Mouse (Mus musculus): Measurements from ENCODE around the gene Kprp. TPM values are rescaled to one million over a fixed set of nuclear protein-coding genes. Genes with fewer than 3 reads are reported as not detected.

The Kprp gene
- polyA plus RNA-seq (2012; rRNA removed; ENCODE audit: low replicate concordance) = not detected in 2 replicates

DNA sequence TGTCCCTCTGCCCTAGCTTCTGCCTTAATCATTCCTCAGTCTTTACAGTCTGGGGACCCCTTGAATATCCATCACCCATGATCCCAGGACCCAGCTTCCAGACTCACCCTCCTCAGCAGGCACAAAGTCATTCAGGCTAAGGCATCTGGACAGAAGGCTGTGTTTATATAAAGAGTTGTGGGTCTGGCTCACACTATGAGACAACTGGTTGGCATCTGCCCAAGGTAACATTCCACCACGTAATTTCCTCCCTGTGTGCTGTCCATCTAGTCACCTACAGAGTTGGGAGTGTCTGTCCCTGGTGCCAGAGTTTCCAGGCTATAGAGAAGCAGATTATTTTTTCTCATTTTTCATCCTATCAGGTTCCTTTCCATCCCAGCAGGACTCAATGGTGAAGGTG is at the start of gene Kprp:
Gene Kprp, minus strand, starts transcription at position 140 of the 400 bp plus-strand sequence.

DNA sequence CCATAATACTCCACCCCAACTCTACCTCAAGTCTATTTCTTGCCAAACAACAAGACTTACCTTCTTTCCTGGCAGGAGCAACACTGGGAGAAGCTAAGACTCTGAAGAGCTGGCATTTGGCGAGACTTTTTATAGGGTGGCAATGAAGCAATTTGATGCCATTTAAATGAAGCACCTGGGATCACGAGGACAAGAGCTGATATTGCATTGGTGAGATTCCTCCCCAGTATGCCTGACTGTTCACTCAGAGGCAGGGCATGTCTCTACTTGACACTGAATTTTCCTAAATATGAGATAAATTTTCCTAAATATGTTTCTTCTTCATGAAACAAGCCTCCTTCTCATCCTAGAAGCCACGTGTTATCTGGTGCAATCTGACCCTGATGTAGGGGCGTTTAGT is 43.1 kb upstream of the Kprp start, which contains the start of gene 2310050C09Rik:
Gene 2310050C09Rik, minus strand, starts transcription at position 101 of the 400 bp plus-strand sequence.

DNA sequence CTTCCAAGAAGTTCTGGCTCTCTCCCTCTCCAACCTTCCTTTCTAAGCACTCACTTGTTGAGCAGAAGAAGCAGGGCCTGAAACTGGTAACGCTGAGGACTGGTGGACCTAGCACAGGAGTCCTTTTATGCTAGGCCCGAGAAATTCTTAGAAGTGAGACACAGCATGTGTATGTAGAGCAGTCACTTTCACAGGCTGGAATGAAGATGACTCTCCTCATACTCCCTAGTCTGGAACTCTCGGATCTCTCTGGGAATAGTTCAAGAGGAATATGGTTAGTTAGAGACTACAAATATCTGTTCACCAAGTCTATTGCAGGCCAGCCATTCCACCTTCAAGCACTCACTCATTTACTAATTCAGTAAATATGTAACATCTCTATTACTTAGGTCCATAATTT is 24.1 kb upstream of the Kprp start, which contains the start of gene Lce1l:
Gene Lce1l, minus strand, starts transcription at position 101 of the 400 bp plus-strand sequence.

DNA sequence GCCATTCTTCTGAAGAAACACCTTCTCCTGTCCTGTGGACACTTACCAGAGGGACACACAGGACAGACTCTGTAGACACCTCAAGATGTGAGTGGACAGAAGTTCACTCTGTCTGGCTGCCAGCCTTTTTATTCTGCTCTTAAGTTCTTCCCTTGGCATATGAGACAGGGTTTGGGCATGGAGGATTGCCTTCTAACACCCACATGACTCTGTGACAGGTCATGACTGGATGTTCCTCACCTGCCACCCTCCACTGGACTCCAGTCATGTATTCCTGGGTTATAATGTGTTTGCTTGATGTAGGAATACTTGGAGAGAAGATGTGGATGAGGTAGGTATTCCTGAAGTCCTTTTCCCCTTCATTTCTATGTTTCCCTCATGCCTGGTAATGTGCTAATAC is 19.3 kb downstream of the Kprp start, which contains the start of gene Lce1k:
Gene Lce1k, minus strand, starts transcription at position 101 of the 400 bp plus-strand sequence.

DNA sequence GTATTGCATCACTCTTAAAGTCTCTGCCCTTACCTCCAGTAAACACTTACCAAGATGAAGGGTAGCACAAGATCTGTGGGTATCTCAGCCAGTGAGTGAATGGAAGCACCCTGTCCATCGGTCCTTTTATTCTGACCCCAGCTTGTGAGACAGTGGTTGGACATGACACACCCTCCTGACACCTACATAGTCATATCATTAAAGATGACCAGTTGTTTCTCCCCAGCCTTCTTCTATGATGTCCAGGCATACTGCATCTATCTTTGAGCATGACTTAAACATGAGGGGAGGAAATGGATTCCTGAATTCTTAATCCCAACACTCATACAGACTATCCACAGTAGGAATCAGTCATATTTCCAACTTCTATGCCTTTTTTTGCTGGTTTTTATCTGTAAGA is 36.6 kb downstream of the Kprp start, which contains the start of gene Lce1j:
Gene Lce1j, minus strand, starts transcription at position 101 of the 400 bp plus-strand sequence.

DNA sequence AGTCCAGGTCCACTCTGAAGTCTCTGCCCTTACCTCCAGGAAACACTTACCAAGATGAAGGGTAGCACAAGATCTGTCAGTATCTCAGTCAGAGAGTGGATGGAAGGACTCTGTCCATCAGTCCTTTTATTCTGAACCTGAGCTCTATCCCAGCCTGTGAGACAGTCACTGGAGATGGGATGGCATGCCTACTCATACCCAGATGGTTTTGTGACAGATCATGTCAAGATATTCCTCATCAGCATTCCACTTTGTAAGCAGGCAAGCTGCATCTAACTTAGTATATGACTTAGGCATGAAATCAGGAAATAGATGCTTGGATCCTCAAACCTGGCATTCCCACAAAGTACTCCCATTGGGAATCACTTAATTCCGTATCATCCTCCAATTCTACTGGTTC is 48.2 kb downstream of the Kprp start, which contains the start of gene Lce1i:
Gene Lce1i, minus strand, starts transcription at position 101 of the 400 bp plus-strand sequence.

Other genes starting within 250 kb of the Kprp start
- gene Smcp, start 238.2 kb downstream of the Kprp start, polyA plus RNA-seq (2012; rRNA removed; ENCODE audit: low replicate concordance) = not detected in 2 replicates
- gene 2210017I01Rik, start 219.8 kb downstream of the Kprp start, polyA plus RNA-seq (2012; rRNA removed; ENCODE audit: low replicate concordance) = not detected in 2 replicates
- not detected in 2 replicates for gene Lce6a, start 205.6 kb downstream of the Kprp start, polyA plus RNA-seq (2012; rRNA removed; ENCODE audit: low replicate concordance)
- gene Lce1a1, start 178.9 kb downstream of the Kprp start, polyA plus RNA-seq (2012; rRNA removed; ENCODE audit: low replicate concordance) = not detected in 2 replicates
- gene Lce1b, start 170.3 kb downstream of the Kprp start, polyA plus RNA-seq (2012; rRNA removed; ENCODE audit: low replicate concordance) = not detected in 2 replicates
- gene Lce1a2, start 156.9 kb downstream of the Kprp start, polyA plus RNA-seq (2012; rRNA removed; ENCODE audit: low replicate concordance) = not detected in 2 replicates
- not detected in 2 replicates for gene Lce1c, start 148.0 kb downstream of the Kprp start, polyA plus RNA-seq (2012; rRNA removed; ENCODE audit: low replicate concordance)
- gene Lce1d, start 140.0 kb downstream of the Kprp start, polyA plus RNA-seq (2012; rRNA removed; ENCODE audit: low replicate concordance) = not detected in 2 replicates
- gene Lce1e, start 118.2 kb downstream of the Kprp start, polyA plus RNA-seq (2012; rRNA removed; ENCODE audit: low replicate concordance) = not detected in 2 replicates
- not detected in 2 replicates for gene Lce1f, start 106.9 kb downstream of the Kprp start, polyA plus RNA-seq (2012; rRNA removed; ENCODE audit: low replicate concordance)
- not detected in 2 replicates for gene Gm38119, start 88.2 kb downstream of the Kprp start, polyA plus RNA-seq (2012; rRNA removed; ENCODE audit: low replicate concordance)
- not detected in 2 replicates for gene Lce1g, start 74.9 kb downstream of the Kprp start, polyA plus RNA-seq (2012; rRNA removed; ENCODE audit: low replicate concordance)
- not detected in 2 replicates for gene Lce1h, start 62.2 kb downstream of the Kprp start, polyA plus RNA-seq (2012; rRNA removed; ENCODE audit: low replicate concordance)
- gene Lce1i, start 48.3 kb downstream of the Kprp start, polyA plus RNA-seq (2012; rRNA removed; ENCODE audit: low replicate concordance) = not detected in 2 replicates
- not detected in 2 replicates for gene Lce1j, start 36.7 kb downstream of the Kprp start, polyA plus RNA-seq (2012; rRNA removed; ENCODE audit: low replicate concordance)
- gene Lce1k, start 19.4 kb downstream of the Kprp start, polyA plus RNA-seq (2012; rRNA removed; ENCODE audit: low replicate concordance) = not detected in 2 replicates
- gene Lce1l, start 24.0 kb upstream of the Kprp start, polyA plus RNA-seq (2012; rRNA removed; ENCODE audit: low replicate concordance) = not detected in 2 replicates
- not detected in 2 replicates for gene 2310050C09Rik, start 43.0 kb upstream of the Kprp start, polyA plus RNA-seq (2012; rRNA removed; ENCODE audit: low replicate concordance)
- gene Lce3a, start 99.0 kb upstream of the Kprp start, polyA plus RNA-seq (2012; rRNA removed; ENCODE audit: low replicate concordance) = not detected in 2 replicates
- not detected in 2 replicates for gene Lce3b, start 105.7 kb upstream of the Kprp start, polyA plus RNA-seq (2012; rRNA removed; ENCODE audit: low replicate concordance)
- gene Lce3c, start 117.2 kb upstream of the Kprp start, polyA plus RNA-seq (2012; rRNA removed; ENCODE audit: low replicate concordance) = 0.27 TPM in 1 of 2 replicates, not detected in the other
- gene Lce3d, start 130.1 kb upstream of the Kprp start, polyA plus RNA-seq (2012; rRNA removed; ENCODE audit: low replicate concordance) = not detected in 2 replicates
- not detected in 2 replicates for gene Lce3e, start 139.8 kb upstream of the Kprp start, polyA plus RNA-seq (2012; rRNA removed; ENCODE audit: low replicate concordance)
- gene Lce3f, start 165.0 kb upstream of the Kprp start, polyA plus RNA-seq (2012; rRNA removed; ENCODE audit: low replicate concordance) = not detected in 2 replicates
- not detected in 2 replicates for gene Crct1, start 188.4 kb upstream of the Kprp start, polyA plus RNA-seq (2012; rRNA removed; ENCODE audit: low replicate concordance)
- not detected in 2 replicates for gene Lce1m, start 191.8 kb upstream of the Kprp start, polyA plus RNA-seq (2012; rRNA removed; ENCODE audit: low replicate concordance)
- not detected in 2 replicates for gene Gm4858, start 241.6 kb upstream of the Kprp start, polyA plus RNA-seq (2012; rRNA removed; ENCODE audit: low replicate concordance)

Measured in subcutaneous adipose tissue, adult 2 months (tissue).